ENCODE assay signal across 17 mouse cellular contexts in the genomic region with DNA sequence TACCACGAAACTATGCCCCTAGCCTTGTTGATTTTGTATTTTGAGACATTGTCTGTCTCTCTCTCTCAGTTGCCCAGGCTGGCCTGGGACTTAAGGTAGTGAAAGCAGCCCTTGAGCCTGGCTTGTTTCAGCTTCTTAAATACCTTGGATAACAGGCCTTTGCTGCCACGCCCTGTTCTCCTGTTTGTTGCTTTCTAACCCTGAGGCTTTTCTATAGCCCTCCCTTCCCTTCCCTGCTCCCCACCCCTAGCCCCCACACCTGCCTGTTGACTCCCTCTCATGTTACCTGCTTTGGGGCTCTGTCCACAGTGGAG. TPM values are rescaled to one million over a fixed set of nuclear protein-coding genes. Genes with fewer than 3 reads are reported as not detected.
DNase-seq lines count a peak whose midpoint lies in the region; ATAC-seq and TF ChIP-seq lines count a peak whose summit lies in the region.
"Had no signal": no experiment of that assay in that cellular context is flagged by ENCODE, and none has a peak within 500 bp of the region (broad histone marks: within the 10 kb centered on the region; RNA-seq: fewer than 3 reads in every experiment).

No protein-coding gene starts in this region.

- H3K4me3 ChIP-seq in forebrain, embryonic 13.5 days = no peak overlapping the region
- no peak overlapping the region for H3K4me3 ChIP-seq in forebrain, embryonic 15.5 days
- no peak overlapping the region for H3K4me3 ChIP-seq in kidney, embryonic 15.5 days (replicated peaks)
- H3K4me3 ChIP-seq in thymus, adult 2 months (ENCODE audit: control insufficient read depth, insufficient read depth, low read length) = no peak overlapping the region
- H3K4me3 ChIP-seq: forebrain, embryonic 12.5 days; hindbrain, embryonic 15.5 days; midbrain, embryonic 12.5 days; neural tube, embryonic 15.5 days had no signal

- no peak for TF ChIP-seq POLR2A in thymus, adult 2 months (IDR thresholded peaks at IDR 0.05; ENCODE audit: control insufficient read depth, extremely low read depth, insufficient read depth, low read length, poor library complexity)

- ATAC-seq in forebrain, embryonic 13.5 days = no peak
- no peak for ATAC-seq in forebrain, embryonic 15.5 days (replicated peaks)
- no peak for ATAC-seq in kidney, embryonic 15.5 days (replicated peaks; ENCODE audit: low FRiP score)

- H3K9me3 ChIP-seq in forebrain, embryonic 13.5 days (replicated peaks) = no peaks in the 10 kb centered on the region
- H3K9me3 ChIP-seq in forebrain, embryonic 15.5 days = no peaks in the 10 kb centered on the region
- H3K9me3 ChIP-seq in kidney, embryonic 15.5 days (replicated peaks) = no peaks in the 10 kb centered on the region
- H3K9me3 ChIP-seq: forebrain, embryonic 12.5 days; hindbrain, embryonic 15.5 days; midbrain, embryonic 12.5 days; neural tube, embryonic 15.5 days had no signal

- WGBS in forebrain, embryonic 13.5 days = 73% methylated on average over 2 of the region's 2 CpGs
- WGBS in forebrain, embryonic 15.5 days = 55% methylated on average over 2 of the region's 2 CpGs
- WGBS in kidney, embryonic 15.5 days = 53% methylated on average over 2 of the region's 2 CpGs
- WGBS in thymus, adult 2 months = 87% methylated on average over 2 of the region's 2 CpGs

- no peak overlapping the region for H3K27ac ChIP-seq in forebrain, embryonic 13.5 days
- no peak overlapping the region for H3K27ac ChIP-seq in forebrain, embryonic 15.5 days (replicated peaks)
- H3K27ac ChIP-seq in kidney, embryonic 15.5 days = peak overlapping the region; percentile 51
- H3K27ac ChIP-seq in thymus, adult 2 months (ENCODE audit: control insufficient read depth, insufficient read depth, low read length) = peak overlapping the region; percentile 23; the same call in 1 of the 2 replicates
- H3K27ac ChIP-seq: hindbrain, embryonic 15.5 days; kidney, postnatal 0 days; neural tube, embryonic 15.5 days had no signal

- no peak for DNase-seq in kidney, adult 9 months
- DNase-seq in thymus, adult 2 months = no peak
- no peak for DNase-seq in thymus, adult 18-20 months
- DNase-seq in lung, postnatal 36 days = peak; percentile 47
- DNase-seq in T-cell, adult 2 months (ENCODE audit: low spot score) = no peak
- DNase-seq: adrenal gland, postnatal 25 days; gastrocnemius, postnatal 36 days; right cerebral cortex, adult 18-20 months; thymus, postnatal 25 days had no signal

- no peak for TF ChIP-seq CTCF in thymus, adult 2 months (IDR thresholded peaks at IDR 0.05; ENCODE audit: borderline replicate concordance, control insufficient read depth, extremely low read depth, insufficient read depth, low read length, poor library complexity)

- peaks cover 63% of the 10 kb centered on the region for H3K36me3 ChIP-seq in forebrain, embryonic 13.5 days (ENCODE audit: poor library complexity, severe bottlenecking)
- H3K36me3 ChIP-seq in forebrain, embryonic 15.5 days = peaks cover 53% of the 10 kb centered on the region
- peaks cover 68% of the 10 kb centered on the region for H3K36me3 ChIP-seq in kidney, embryonic 15.5 days
- H3K36me3 ChIP-seq in thymus, adult 2 months (ENCODE audit: control insufficient read depth, insufficient read depth, low read length) = peaks cover 61% of the 10 kb centered on the region

- 0 out of 2 replicates have a peak overlapping the region, but pooled peaks have one; percentile 21 for H3K9ac ChIP-seq in forebrain, embryonic 13.5 days
- H3K9ac ChIP-seq in forebrain, embryonic 15.5 days (replicated peaks) = no peak overlapping the region
- no peak overlapping the region for H3K9ac ChIP-seq in kidney, embryonic 15.5 days
- H3K9ac ChIP-seq: forebrain, embryonic 12.5 days; hindbrain, embryonic 15.5 days; midbrain, embryonic 12.5 days; neural tube, embryonic 15.5 days had no signal

- no peaks in the 10 kb centered on the region for H3K27me3 ChIP-seq in forebrain, embryonic 13.5 days
- H3K27me3 ChIP-seq in forebrain, embryonic 15.5 days = no peaks in the 10 kb centered on the region
- H3K27me3 ChIP-seq in kidney, embryonic 15.5 days = no peaks in the 10 kb centered on the region
- no peaks in the 10 kb centered on the region for H3K27me3 ChIP-seq in thymus, adult 2 months (ENCODE audit: control insufficient read depth, insufficient read depth, low read length)
- H3K27me3 ChIP-seq: forebrain, embryonic 12.5 days; hindbrain, embryonic 15.5 days; midbrain, embryonic 12.5 days; neural tube, embryonic 15.5 days had no signal

- no peak overlapping the region for H3K4me2 ChIP-seq in forebrain, embryonic 13.5 days
- H3K4me2 ChIP-seq in forebrain, embryonic 15.5 days (replicated peaks) = no peak overlapping the region
- no peak overlapping the region for H3K4me2 ChIP-seq in kidney, embryonic 15.5 days
- H3K4me2 ChIP-seq: forebrain, embryonic 12.5 days; hindbrain, embryonic 15.5 days; midbrain, embryonic 12.5 days; neural tube, embryonic 15.5 days had no signal

- no peaks in the 10 kb centered on the region for H3K4me1 ChIP-seq in forebrain, embryonic 13.5 days
- H3K4me1 ChIP-seq in forebrain, embryonic 15.5 days = no peaks in the 10 kb centered on the region
- H3K4me1 ChIP-seq in kidney, embryonic 15.5 days = peaks cover 18% of the 10 kb centered on the region
- peaks cover 8% of the 10 kb centered on the region for H3K4me1 ChIP-seq in thymus, adult 2 months (replicated peaks; ENCODE audit: control insufficient read depth, insufficient read depth, low read length)
- H3K4me1 ChIP-seq: hindbrain, embryonic 15.5 days; neural tube, embryonic 15.5 days had no signal

RNA-seq across cellular contexts. Expression of gene Ilf3, which starts 14.3 kb away (rescaled TPM):
- 310 and 349 TPM in 2 replicates for polyA plus RNA-seq in forebrain, embryonic 13.5 days (2015; fragmentation: Nextera tagmentation; extraction: Ambion mirVana)
- 306 and 307 TPM in 2 replicates for polyA plus RNA-seq in forebrain, embryonic 15.5 days (2015; fragmentation: Nextera tagmentation; extraction: Ambion mirVana)
- 208 and 221 TPM in 2 replicates for polyA plus RNA-seq in kidney, embryonic 15.5 days (2015; fragmentation: Nextera tagmentation; extraction: Ambion mirVana)
- polyA plus RNA-seq in thymus, adult 2 months (2012; rRNA removed) = 151 and 157 TPM in 2 replicates

RNA-seq across cellular contexts. Expression of gene Slc44a2, which starts 32.8 kb away (rescaled TPM):
- polyA plus RNA-seq in forebrain, embryonic 13.5 days (2015; fragmentation: Nextera tagmentation; extraction: Ambion mirVana) = 63.6 and 68.3 TPM in 2 replicates
- polyA plus RNA-seq in forebrain, embryonic 15.5 days (2015; fragmentation: Nextera tagmentation; extraction: Ambion mirVana) = 77.4 and 77.8 TPM in 2 replicates
- 85.4 and 97.1 TPM in 2 replicates for polyA plus RNA-seq in kidney, embryonic 15.5 days (2015; fragmentation: Nextera tagmentation; extraction: Ambion mirVana)
- 477 and 505 TPM in 2 replicates for polyA plus RNA-seq in thymus, adult 2 months (2012; rRNA removed)

RNA-seq across cellular contexts. Expression of gene Ap1m2, which starts 41.2 kb away (rescaled TPM):
- 0.39 and 0.52 TPM in 2 replicates for polyA plus RNA-seq in forebrain, embryonic 13.5 days (2015; fragmentation: Nextera tagmentation; extraction: Ambion mirVana)
- 1.1 and 1.4 TPM in 2 replicates for polyA plus RNA-seq in forebrain, embryonic 15.5 days (2015; fragmentation: Nextera tagmentation; extraction: Ambion mirVana)
- polyA plus RNA-seq in kidney, embryonic 15.5 days (2015; fragmentation: Nextera tagmentation; extraction: Ambion mirVana) = 35.9 and 37.1 TPM in 2 replicates
- polyA plus RNA-seq in thymus, adult 2 months (2012; rRNA removed) = 9.6 and 11.1 TPM in 2 replicates

RNA-seq across cellular contexts. Expression of gene Qtrt1, which starts 58.3 kb away (rescaled TPM):
- 46.9 and 55.9 TPM in 2 replicates for polyA plus RNA-seq in forebrain, embryonic 13.5 days (2015; fragmentation: Nextera tagmentation; extraction: Ambion mirVana)
- polyA plus RNA-seq in forebrain, embryonic 15.5 days (2015; fragmentation: Nextera tagmentation; extraction: Ambion mirVana) = 45.7 and 49.1 TPM in 2 replicates
- 56.5 and 63.3 TPM in 2 replicates for polyA plus RNA-seq in kidney, embryonic 15.5 days (2015; fragmentation: Nextera tagmentation; extraction: Ambion mirVana)
- polyA plus RNA-seq in thymus, adult 2 months (2012; rRNA removed) = 46.4 and 48.2 TPM in 2 replicates

Comparison
In these comparisons a context has a peak if more than half of its experiments do, and no peak if none do; other contexts are left out.
1. H3K27ac ChIP-seq: peak in kidney, embryonic 15.5 days (single experiment) and thymus, adult 2 months (single experiment); none in forebrain, embryonic 13.5 days (single experiment) and forebrain, embryonic 15.5 days (single experiment).